In the genomic region with DNA sequence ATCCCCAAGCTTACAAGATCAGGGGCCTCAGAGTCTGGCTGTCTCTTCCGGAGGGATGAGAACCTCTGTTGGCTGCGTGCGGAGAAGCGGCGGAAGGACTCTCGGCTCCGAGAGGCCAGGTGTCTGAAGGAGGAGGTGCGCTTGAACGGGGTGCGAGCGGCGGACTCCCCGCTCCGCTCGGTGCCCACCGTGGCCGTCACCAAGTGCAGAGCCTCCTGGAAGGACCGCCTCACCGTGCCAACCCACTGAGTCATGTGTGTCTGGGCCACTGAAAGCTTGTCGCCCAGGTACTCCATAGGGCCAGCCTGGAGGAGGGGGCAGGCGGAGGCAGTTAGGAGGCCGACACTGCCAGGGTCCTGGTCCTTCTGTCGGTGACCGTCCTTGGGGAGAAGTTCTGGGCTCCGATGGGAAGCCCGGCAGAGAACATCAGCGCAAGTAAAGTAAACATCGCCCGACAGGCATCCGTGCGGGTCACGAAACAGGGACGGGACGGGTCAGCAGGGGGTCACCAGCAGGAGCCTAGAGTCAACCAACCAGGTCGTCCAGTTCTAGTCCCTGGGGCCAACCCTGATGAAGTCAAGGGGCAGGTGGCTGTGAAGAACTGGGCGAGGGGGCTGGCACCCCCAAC, we compare ENCODE assay signal across 9 mouse cellular contexts. TPM values are rescaled to one million over a fixed set of nuclear protein-coding genes. Genes with fewer than 3 reads are reported as not detected.
DNase-seq lines count a peak whose midpoint lies in the region; ATAC-seq and TF ChIP-seq lines count a peak whose summit lies in the region.
"Had no signal": no experiment of that assay in that cellular context is flagged by ENCODE, and none has a peak within 500 bp of the region (broad histone marks: within the 10 kb centered on the region; RNA-seq: fewer than 3 reads in every experiment).

No protein-coding gene starts in this region.

- peaks cover 67% of the 10 kb centered on the region for H3K4me1 ChIP-seq in heart, embryonic 12.5 days (replicated peaks)
- no peaks in the 10 kb centered on the region; the same call in 1 of the 2 replicates for H3K4me1 ChIP-seq in bone marrow, adult 2 months (ENCODE audit: control insufficient read depth, insufficient read depth, low read length)
- H3K4me1 ChIP-seq in heart, embryonic 15.5 days (replicated peaks): peaks cover 65% of the 10 kb centered on the region
- peaks cover 24% of the 10 kb centered on the region for H3K4me1 ChIP-seq in liver, postnatal 0 days (ENCODE audit: insufficient read depth)
- H3K4me1 ChIP-seq in stomach, embryonic 15.5 days: peaks cover 46% of the 10 kb centered on the region

- peak overlapping the region; percentile 89 for H3K4me2 ChIP-seq in heart, embryonic 12.5 days
- peak overlapping the region; percentile 84 for H3K4me2 ChIP-seq in heart, embryonic 15.5 days
- peak overlapping the region; percentile 66 for H3K4me2 ChIP-seq in liver, postnatal 0 days (ENCODE audit: low read depth, low read length)
- peak overlapping the region; percentile 92 for H3K4me2 ChIP-seq in stomach, embryonic 15.5 days

- 4% methylated on average over 36 of the region's 36 CpGs for WGBS in heart, embryonic 12.5 days
- 2% methylated on average over 36 of the region's 36 CpGs for WGBS in bone marrow, adult 2 months
- WGBS in heart, embryonic 15.5 days: 9% methylated on average over 36 of the region's 36 CpGs
- whole genome bisulfite sequencing in liver, postnatal 0 days (ENCODE audit: insufficient replicate concordance): 13% methylated on average over 36 of the region's 36 CpGs
- WGBS in stomach, embryonic 15.5 days: 5% methylated on average over 36 of the region's 36 CpGs

- peak overlapping the region; percentile 97 for H3K27ac ChIP-seq in heart, embryonic 12.5 days (ENCODE audit: poor library complexity, severe bottlenecking)
- peak overlapping the region; percentile 9; the same call in 1 of the 2 replicates for H3K27ac ChIP-seq in bone marrow, adult 2 months (ENCODE audit: control insufficient read depth, insufficient read depth, low read depth, low read length, poor library complexity)
- peak overlapping the region; percentile 96 for H3K27ac ChIP-seq in heart, embryonic 15.5 days
- H3K27ac ChIP-seq in liver, postnatal 0 days (ENCODE audit: low read depth): peak overlapping the region; percentile 93
- H3K27ac ChIP-seq in stomach, embryonic 15.5 days: peak overlapping the region; percentile 95

- TF ChIP-seq EP300 in liver, postnatal 0 days (IDR thresholded peaks at IDR 0.05; ENCODE audit: low read depth): no peak

- peak overlapping the region; percentile 91 for H3K9ac ChIP-seq in heart, embryonic 12.5 days
- peak overlapping the region; percentile 81 for H3K9ac ChIP-seq in heart, embryonic 15.5 days
- H3K9ac ChIP-seq in liver, postnatal 0 days (replicated peaks): peak overlapping the region; percentile 80
- peak overlapping the region; percentile 46 for H3K9ac ChIP-seq in stomach, embryonic 15.5 days

- no peaks in the 10 kb centered on the region for H3K27me3 ChIP-seq in heart, embryonic 12.5 days (replicated peaks)
- no peaks in the 10 kb centered on the region for H3K27me3 ChIP-seq in heart, embryonic 15.5 days
- 0 out of 2 replicates have a peak, but pooled peaks cover 4% of the 10 kb centered on the region for H3K27me3 ChIP-seq in liver, postnatal 0 days (ENCODE audit: insufficient read depth, low read length)
- peaks cover 3% of the 10 kb centered on the region; the same call in 1 of the 2 replicates for H3K27me3 ChIP-seq in stomach, embryonic 15.5 days (replicated peaks)

- no peak for TF ChIP-seq CTCF in bone marrow, adult 2 months (IDR thresholded peaks at IDR 0.05; ENCODE audit: control insufficient read depth, insufficient read depth, low read length)
- TF ChIP-seq CTCF in liver, postnatal 0 days (IDR thresholded peaks at IDR 0.05; ENCODE audit: low read depth): no peak

- DNase-seq in heart, postnatal 14 days: no peak
- DNase-seq in liver, postnatal 0 days: no peak
- no peak for DNase-seq in retina, postnatal 1 day
- DNase-seq in kidney, adult 8-10 months: no peak

- 0 out of 2 replicates have a peak, but pooled peaks have one; percentile 20 for TF ChIP-seq POLR2A in bone marrow, adult 2 months (IDR thresholded peaks at IDR 0.05; ENCODE audit: borderline replicate concordance, control insufficient read depth, low read depth, low read length)

- 0 out of 2 replicates have a peak, but pooled peaks have one; percentile 1 for ATAC-seq in heart, embryonic 12.5 days (ENCODE audit: insufficient number of reproducible peaks, low FRiP score)
- no peak for ATAC-seq in heart, embryonic 15.5 days (replicated peaks; ENCODE audit: insufficient number of reproducible peaks, insufficient read depth, low FRiP score, low read depth)
- ATAC-seq in liver, postnatal 0 days: peak; percentile 50
- ATAC-seq in stomach, embryonic 15.5 days (ENCODE audit: insufficient read depth, low FRiP score, low read depth): no peak

- intact Hi-C loops in heart, postnatal 14 days (cut with DNase I): no loop called here

- peaks cover 8% of the 10 kb centered on the region; the same call in 1 of the 2 replicates for H3K9me3 ChIP-seq in heart, embryonic 12.5 days (replicated peaks)
- H3K9me3 ChIP-seq in heart, embryonic 15.5 days (replicated peaks): no peaks in the 10 kb centered on the region
- no peaks in the 10 kb centered on the region for H3K9me3 ChIP-seq in liver, postnatal 0 days (ENCODE audit: low read length)
- H3K9me3 ChIP-seq in stomach, embryonic 15.5 days: no peaks in the 10 kb centered on the region

- peak overlapping the region; percentile 72 for H3K4me3 ChIP-seq in heart, embryonic 12.5 days
- H3K4me3 ChIP-seq in bone marrow, adult 2 months (replicated peaks; ENCODE audit: control insufficient read depth, low read depth, low read length): peak overlapping the region; percentile 5
- H3K4me3 ChIP-seq in heart, embryonic 15.5 days: peak overlapping the region; percentile 69
- H3K4me3 ChIP-seq in liver, postnatal 0 days (ENCODE audit: low read depth, low read length): peak overlapping the region; percentile 58
- H3K4me3 ChIP-seq in stomach, embryonic 15.5 days (replicated peaks): peak overlapping the region; percentile 49

- peaks cover 11% of the 10 kb centered on the region for H3K36me3 ChIP-seq in heart, embryonic 12.5 days
- H3K36me3 ChIP-seq in heart, embryonic 15.5 days: no peaks in the 10 kb centered on the region
- H3K36me3 ChIP-seq in liver, postnatal 0 days (replicated peaks; ENCODE audit: insufficient read depth, low read length): no peaks in the 10 kb centered on the region
- H3K36me3 ChIP-seq in stomach, embryonic 15.5 days: no peaks in the 10 kb centered on the region; the same call in 1 of the 2 replicates

RNA-seq across cellular contexts. Expression of a gene that starts 56.4 kb away (rescaled TPM):
- 1.4 and 1.5 TPM in 2 replicates for polyA plus RNA-seq in heart, embryonic 12.5 days (2016; fragmentation: Nextera tagmentation; extraction: Ambion mirVana)
- total RNA-seq in heart, postnatal 14 days (2021): 1 to 10 TPM; 2.8 to 2.9 TPM
- not detected in 2 replicates for polyA plus RNA-seq in bone marrow, adult 2 months (2011; ENCODE audit: insufficient read depth, insufficient read length, low replicate concordance, missing spikeins)
- polyA plus RNA-seq in heart, embryonic 15.5 days (2015; fragmentation: Nextera tagmentation; extraction: Ambion mirVana): 0.83 and 1.5 TPM in 2 replicates
- polyA plus RNA-seq in liver, postnatal 0 days (2015; fragmentation: Nextera tagmentation; extraction: Ambion mirVana): 0.15 TPM in 1 of 2 replicates, not detected in the other
- 1.1 and 1.2 TPM in 2 replicates for polyA plus RNA-seq in stomach, embryonic 15.5 days (2015; fragmentation: Nextera tagmentation; extraction: Ambion mirVana)
- total RNA-seq: MEL had no signal

Comparison
In these comparisons a context has a peak if more than half of its experiments do, and no peak if none do; other contexts are left out.
1. ATAC-seq: peak in heart, embryonic 12.5 days (single experiment) and liver, postnatal 0 days (single experiment); none in heart, embryonic 15.5 days (single experiment) and stomach, embryonic 15.5 days (single experiment).
2. H3K27ac ChIP-seq: peak in every context shown above with its lines; median percentile 97 in heart, embryonic 12.5 days; 96 in heart, embryonic 15.5 days; 95 in stomach, embryonic 15.5 days; 93 in liver, postnatal 0 days; 9 in bone marrow, adult 2 months.
3. H3K4me3 ChIP-seq: peak in every context shown above with its lines; median percentile 72 in heart, embryonic 12.5 days; 69 in heart, embryonic 15.5 days; 58 in liver, postnatal 0 days; 49 in stomach, embryonic 15.5 days; 5 in bone marrow, adult 2 months.
4. Peak in every context shown above with its lines, with median percentiles within 50 percentile points of each other: H3K4me2 ChIP-seq and H3K9ac ChIP-seq.